Mouse (Mus musculus) CH12F3 (cell line): Measurements from ENCODE around the gene Nlrp4c.

Experiments
- in situ Hi-C: fragments of 300-500 bp; cut with MboI; formaldehyde crosslinking; loops from 2 replicates; pipeline ENCODE4 v1.14.3; 2020; ENCODE audit warnings: low sequenced_read_pairs

The Nlrp4c gene

DNA sequence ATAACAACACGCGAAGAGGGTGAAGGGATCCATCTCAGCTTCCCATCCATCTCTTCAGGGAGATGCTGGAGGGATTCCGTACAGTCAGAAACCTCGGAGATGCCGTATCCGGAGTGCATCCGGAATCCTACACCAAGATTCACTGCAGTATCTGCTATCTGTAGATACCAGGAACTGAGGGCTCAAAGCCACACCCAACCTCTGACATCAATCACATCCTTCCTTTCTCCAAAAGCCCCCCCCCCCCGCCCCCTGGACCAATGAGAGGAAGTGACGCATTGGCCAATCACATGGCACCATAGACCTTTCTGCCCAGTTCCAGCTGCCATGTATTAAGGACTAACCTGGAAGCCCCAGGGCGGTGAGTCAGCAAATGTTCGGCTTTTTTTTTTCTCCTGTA, at the start of gene Nlrp4c:
Nlrp4c (plus strand) TSS at position 301 of the 400 bp plus-strand sequence.
- in situ Hi-C loops = no loop called here

DNA sequence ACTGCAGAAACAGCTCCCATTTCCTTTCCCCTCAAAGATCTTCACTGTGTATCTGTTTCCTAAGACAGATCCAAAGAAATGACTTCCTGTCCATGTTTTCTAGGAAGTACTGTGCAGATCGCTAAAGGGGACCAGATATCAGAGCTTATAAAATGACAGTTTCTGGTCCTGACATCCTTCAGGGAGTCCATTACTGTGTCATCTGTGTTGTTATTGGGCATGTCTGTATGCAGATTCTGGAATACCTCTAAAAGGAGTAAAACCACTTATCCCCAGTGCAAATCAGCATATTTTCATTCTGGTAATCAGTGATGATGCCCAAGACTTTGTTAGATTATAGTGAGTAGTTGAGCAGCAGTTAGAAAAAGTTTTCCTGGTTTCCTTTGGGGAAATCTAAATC, 34.1 kb upstream of the Nlrp4c start, which contains the start of gene Vmn1r65:
Vmn1r65 (minus strand) TSS at position 101 of the 400 bp plus-strand sequence.
- in situ Hi-C loops = no loop called here

DNA sequence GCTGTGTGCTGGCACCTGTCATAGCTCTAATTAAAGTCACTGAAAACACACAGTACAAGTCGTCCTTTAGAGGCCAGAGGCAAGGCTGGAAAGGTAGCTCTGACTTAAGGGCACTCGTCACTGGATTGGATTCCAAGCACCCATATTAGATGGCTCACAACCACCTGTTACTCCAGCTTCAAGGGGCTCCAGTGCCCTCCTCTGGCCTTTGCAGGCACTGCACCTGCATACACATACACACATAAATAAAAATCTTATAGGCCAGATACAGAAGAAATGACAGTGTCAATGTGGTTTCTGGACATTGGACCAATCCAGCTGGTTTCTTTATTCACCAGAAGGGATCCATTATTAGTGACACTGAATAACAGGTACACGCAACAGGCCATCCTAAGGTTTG, 74.5 kb downstream of the Nlrp4c start:
- in situ Hi-C loops = no loop called here

DNA sequence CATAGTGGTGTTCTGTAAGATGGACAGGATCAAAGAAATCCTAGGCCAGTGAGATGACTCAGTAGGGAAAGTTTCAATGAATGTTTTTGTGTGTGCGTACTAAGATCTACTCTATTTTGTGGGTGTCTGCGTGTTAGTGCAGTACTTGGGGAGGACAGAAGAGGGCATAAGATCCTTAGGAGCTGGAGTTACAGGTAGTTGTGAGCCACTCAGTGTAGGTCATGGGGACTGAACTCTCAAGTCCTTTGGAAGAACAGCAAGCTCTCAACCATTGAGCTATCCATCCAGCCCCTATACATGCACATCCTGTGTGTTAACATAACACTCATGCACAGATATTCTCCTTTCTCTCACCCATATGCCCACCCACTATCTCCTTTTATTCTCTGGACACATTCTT, 75.1 kb downstream of the Nlrp4c start:
- in situ Hi-C loops = loop anchor here (10.0 kb wide), 1 partner anchor 55 kb away; the partner anchor contains the start of gene Zfp444

DNA sequence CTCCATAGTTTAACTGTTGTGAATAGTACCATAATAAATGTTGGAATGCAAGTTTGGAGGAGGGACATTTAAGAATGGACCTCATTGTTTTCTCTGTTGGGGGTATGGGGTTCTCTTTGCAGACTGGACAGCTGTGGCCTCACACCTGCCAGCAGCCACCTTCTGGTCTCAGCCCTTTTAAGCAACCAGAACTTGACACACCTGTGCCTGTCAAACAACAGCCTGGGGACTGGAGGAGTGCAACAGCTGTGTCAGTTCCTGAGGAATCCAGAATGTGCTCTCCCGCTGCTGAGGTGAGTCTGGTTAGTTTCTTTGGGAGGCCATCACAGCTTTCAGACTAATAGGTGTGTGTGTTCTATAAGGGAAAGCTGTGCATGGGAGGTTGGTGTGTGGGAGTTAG, 76.2 kb downstream of the Nlrp4c start:
- in situ Hi-C loops = loop anchor here (10.0 kb wide), 1 partner anchor 54 kb away; the partner anchor contains the start of gene Zfp444

DNA sequence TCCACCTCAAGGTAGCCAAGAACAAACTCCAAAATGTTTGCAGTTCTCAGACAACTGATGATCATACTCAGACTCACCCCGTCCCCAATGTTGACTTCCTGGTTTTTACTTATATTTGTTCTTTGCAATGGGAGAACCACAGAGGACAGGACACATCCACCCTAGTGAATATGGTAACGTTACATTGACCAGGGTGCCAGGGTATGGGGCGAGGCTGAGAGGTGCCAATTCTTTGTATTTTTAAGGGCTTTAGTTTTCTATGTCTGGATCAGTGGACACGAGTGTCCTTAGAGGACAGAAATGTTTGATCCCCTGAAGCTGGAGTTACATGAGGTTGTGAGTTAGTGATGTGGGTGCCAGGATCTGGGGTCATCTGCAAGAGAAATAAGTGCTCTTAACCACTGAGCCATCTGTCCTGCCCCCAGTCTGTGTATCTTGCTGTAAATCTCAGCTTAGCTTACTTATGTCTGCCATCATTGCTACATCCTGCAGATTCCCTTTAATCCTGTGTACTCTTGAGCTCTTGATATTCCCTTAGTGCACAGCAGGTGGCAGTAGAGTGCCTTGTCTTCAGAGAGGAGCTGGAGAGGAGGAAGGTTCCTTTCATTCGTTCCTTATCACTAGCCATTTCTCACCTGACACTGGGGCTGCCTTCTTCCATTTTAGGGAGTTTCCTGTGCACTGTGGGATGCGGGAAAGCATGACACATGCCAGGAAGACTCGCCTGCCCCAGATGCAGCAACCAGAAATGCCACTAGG, 81.9 kb downstream of the Nlrp4c start:
- in situ Hi-C loops = loop anchor here (10.0 kb wide), 1 partner anchor 48 kb away; the partner anchor contains the start of gene Zfp444

DNA sequence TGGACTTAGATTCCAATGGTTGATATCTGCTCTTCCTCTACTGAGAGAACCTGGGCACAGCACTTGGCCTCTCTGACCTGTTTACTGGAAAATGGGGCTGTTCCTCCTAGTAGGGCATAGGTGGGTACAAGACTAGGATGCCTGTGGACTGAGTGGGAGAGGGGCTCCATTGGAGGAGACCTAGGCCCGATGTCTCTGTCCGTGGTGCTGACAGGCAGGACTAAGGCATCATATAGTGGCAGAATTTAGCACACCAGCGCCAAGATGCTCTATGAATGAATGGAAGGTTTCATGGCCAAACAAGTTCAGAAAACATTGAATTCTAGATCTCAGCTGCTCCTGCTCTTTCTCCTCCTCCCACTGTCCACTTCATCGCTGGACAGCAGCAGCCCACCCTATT, 85.4 kb downstream of the Nlrp4c start:
- in situ Hi-C loops = no loop called here

DNA sequence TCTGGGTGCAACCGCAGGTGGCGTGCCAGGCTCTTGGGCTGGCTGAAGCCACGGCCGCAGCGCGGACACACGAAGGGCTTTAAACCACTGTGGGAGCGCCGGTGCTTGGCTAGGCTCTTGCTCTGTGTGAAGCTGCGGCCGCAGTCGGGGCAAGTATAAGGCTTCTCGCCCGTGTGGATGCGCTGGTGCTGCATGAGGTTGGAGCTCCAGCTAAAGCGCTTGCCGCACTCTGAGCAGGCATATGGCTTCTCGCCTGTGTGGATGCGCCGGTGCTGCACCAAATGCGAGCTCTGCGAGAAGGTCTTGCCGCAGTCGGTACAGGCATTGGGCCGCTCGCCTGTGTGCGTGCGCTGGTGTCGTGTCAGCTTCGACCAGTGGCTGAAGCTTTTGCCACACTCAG, 87.7 kb downstream of the Nlrp4c start:
- in situ Hi-C loops = no loop called here

DNA sequence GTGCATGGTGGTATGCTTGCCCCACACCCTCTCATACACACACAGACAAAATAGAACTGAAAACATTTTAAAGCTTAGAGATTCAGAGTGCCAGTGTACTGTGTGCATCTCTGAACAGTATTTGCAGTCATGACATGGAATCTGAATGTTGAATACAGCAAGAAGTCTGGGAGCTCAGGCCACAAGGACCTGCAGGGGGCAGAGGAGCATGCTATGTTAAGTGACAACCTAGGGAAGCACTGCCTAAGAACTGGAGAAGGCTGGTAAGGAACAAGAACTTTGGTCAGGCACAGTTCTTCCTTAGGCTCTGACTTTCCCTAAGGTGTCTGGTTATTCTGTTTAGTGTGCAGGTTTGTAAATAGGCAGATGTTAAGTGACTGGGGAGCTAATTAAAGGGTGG, 91.5 kb downstream of the Nlrp4c start:
- in situ Hi-C loops = no loop called here

DNA sequence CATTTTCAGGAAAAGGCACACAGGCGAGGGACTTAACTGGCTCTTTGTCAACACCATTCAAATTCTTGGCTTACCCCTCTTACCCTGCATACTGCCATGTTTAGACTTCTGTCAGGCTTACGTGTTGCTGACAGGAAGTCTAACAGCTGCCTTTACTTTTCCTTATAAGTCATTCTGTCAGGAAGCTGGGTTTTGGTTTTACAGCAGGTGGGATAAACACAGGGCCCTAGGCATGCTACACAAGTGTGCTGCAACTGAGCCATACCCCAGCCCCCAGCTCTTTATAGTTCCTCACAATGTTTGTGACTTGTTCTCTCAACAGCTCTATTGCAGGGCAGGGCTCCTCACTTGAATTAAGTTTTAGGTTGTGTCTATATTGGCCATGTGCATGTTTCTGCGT, 94.3 kb downstream of the Nlrp4c start:
- in situ Hi-C loops = no loop called here

DNA sequence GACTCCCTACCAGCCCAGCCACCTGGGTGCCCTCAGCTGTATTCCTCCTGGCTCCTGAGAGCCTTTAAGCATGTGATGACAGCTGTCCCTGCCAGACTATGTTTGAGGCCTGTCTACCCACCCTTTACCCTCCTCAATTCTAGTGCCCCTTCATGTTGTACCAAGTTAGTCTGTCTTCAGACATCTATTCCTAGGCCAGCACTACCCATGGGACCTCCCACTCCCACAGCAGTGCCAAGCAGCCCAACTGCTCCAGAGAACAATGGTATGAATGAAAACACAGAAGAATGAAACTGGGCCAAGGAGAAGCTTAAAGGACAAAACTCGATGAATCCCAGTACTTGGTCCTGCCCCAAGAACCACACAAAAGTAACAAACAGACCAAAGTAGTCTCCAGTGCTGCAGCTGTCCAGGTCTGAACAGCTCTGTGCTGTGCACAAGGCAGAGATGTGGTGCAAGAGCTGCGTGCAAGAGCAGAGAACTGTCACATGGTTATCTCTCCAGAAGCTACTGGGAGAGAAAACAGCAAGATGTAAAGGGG, 99.1 kb downstream of the Nlrp4c start:
- in situ Hi-C loops = no loop called here

DNA sequence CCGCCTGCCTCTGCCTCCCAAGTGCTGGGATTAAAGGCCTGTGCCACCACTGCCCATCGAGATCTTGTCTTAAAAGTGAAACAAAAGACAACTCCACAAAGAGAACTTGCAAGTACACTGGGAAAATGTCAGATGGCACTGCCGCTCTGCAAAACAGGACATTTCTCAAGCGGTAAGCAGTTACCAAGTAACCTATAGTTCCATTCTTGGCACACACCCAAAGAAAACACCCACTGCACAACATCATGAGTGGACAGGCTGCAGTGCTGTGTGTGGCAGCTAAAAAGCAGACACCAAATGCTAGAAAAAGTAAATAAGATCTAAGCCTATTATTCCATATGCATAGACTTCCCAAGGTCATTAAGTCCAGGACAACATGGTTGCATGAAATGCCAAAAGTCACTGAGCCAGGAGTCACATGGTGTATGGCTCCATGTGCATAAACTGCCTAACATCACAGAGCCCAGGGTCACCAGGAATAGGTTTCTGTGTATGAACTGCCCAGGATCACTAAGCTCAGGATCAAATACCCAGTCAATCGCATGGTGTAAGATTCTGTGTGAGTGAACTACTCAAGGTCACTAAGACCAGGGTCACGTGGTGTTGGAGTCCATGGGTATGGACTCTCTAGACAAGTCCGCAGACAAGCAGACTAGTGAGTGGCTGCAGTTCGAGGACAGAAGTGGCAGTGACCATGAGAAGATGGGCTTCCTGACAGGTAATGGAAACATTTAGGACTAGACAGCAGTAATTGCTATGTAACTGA, 100.6 kb downstream of the Nlrp4c start:
- in situ Hi-C loops = no loop called here

DNA sequence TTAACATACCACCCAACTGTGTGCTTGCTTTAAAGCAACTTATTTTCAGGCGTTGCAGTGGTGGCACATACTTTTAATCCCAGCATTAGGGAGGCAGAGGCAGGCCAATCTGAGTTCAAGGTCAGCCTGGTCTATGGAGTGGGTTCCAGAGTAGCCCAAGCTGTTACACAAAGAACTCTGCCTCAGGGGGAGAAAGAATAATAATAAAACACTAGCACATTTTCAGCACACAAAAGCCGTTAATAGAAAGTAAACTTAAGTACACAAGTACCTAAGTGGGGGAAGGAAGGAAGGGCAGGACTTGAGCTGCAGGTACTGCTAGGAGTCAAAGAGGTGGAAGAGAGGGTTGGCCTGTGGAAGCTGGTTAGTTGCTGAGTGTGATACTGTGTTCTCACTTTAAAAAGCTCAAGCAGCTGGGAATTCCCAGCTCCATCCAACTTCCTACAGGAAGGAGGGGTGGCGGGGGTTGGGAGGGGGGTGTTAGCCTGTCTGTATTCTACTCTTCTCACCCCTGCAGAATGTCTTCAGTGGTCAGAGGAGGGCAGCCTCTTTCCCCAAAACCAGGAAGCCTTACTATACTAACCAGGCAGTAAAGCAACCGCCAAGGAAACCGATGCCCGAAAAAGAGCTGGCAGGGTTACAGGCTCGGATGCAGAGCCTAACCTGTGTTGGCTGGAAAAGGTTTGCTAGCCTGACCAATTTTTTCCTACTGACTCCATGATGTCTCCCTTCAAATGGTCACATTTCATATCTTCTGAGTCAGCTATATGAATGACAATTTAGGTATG, 101.4 kb downstream of the Nlrp4c start:
- in situ Hi-C loops = no loop called here

DNA sequence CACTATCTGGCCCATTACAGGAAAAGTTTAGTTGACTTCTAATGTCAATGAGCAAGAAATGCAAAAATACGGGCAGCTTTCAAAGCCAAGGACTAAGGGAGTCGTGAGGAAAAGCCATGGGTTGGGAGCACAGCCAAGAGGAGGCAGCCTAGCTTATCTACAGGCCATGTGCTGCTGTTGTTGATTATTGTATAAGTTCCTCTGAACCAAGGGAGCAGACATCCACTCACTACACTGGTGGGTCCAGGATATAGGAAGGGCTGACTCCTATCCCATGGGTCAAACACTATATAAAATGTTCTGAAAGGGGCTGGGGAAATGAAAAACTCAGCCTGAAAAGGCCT, 102.0 kb downstream of the Nlrp4c start:
- in situ Hi-C loops = no loop called here

DNA sequence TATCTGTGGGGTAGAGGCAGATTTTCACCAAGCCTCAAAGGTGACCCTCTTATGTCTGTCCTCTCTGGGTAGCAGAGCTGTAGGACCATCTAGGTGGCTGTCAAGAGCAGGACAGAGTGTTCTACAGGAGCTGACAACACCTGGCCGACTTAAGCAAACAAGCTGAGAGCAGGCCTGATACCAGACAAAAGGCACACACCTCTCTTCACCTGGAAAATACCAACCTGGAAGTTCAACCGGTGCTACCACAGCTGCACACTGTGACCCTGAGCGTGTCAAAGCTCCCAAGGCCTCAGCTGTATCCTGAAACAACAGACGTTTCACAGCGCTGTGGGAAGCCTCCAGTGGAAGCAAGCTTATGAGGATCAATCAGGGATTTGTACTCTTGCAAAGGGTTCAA, 102.7 kb downstream of the Nlrp4c start:
- in situ Hi-C loops = no loop called here

DNA sequence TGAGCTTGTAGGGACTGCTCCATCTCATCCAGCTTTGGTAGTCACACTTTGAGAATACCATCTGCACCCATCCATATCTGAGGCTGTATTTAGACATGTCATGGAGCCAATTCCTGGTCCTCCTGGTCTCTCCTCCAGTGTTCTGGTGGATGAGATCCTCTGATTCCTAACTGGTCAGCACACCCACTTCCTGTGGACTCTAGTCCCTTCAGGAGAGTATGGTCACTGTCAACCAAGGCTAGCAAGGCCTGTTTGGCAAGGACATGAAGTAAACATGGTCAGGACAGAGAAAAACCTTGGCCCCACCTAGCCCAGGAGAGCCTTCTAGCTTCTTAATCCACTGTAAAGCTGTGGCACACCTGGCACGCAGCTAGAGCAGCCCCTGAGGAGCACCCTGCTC, 106.3 kb downstream of the Nlrp4c start:
- in situ Hi-C loops = no loop called here

DNA sequence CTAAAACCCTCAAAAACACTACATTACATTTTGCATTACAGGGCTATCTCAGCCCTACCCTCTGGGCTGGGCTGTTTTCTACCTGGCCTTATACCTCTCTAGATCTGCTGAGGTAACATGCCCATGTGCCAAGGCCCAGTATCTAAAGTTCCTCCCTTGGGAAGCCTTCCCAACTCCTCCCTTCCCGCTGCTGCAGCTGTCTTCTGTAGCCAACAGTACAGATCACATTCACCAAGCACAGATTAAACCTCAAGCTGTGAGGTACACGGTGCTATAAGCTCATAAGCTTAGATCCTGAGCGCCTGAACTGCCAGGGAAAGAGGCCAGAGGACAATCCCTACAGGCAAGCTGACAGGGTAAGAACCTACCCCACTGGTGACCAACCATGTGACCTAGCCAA, 107.1 kb downstream of the Nlrp4c start:
- in situ Hi-C loops = no loop called here

DNA sequence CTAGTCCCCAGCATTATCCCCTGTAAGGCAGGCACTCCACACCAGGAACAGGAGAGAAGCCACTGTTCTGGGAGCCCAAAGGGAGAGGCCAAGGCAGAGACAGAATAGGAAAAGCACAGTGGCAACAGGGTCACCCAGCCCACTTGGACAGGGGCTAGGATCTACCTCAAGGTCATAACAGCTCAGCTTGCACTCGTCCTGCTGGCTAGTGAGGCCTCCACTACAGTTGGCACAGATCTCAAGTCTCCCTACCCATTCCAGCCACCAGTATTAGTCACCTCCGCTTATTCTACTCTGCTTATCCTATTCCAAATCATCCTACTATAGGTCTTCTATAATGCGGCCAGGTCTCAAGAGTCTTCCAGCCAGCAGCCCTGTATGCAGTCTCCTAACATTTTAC, 108.2 kb downstream of the Nlrp4c start:
- in situ Hi-C loops = no loop called here

DNA sequence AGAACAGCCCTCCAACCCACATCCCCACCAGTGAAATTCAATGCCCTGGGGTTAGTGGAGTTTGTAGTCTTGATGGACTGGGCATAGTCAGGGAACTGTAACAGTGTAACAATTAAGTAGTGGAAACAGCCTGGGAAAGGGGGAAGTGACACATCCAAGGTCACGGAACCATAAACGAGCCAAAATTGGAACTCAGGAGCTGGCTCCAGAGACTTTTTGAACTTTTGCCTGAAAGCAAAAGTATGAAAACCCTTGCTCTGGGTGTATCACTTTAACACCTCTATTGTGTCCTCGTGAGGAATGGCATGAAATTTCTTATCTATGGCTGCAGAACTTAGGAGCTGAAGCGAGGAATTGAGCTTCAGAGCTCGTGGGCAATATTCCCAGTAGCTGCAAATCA, 109.2 kb downstream of the Nlrp4c start:
- in situ Hi-C loops = no loop called here
